Mouse (Mus musculus) liver, embryonic 12.5 days (tissue): ENCODE data around the gene Gm17304. TPM values are rescaled to one million over a fixed set of nuclear protein-coding genes. Genes with fewer than 3 reads are reported as not detected.

Experiments
- ATAC-seq: fragments of 200-750 bp; cut with Nextera tagmentation; 2 replicates; pipeline ENCODE4 v1.8.0; 2017; ENCODE audit warnings: moderate number of reproducible peaks, mild to moderate bottlenecking, moderate library complexity
- H3K27ac ChIP-seq: fragments of 300-500 bp; sonication (generic); 2 replicates; pipeline ENCODE4 v1.5.1; 2016; ENCODE audit warnings: mild to moderate bottlenecking
- H3K27me3 ChIP-seq: fragments of 300-500 bp; sonication (generic); replicated peaks from 2 replicates; pipeline ENCODE4 v1.6.1; 2016; ENCODE audit warnings: mild to moderate bottlenecking, moderate library complexity
- H3K36me3 ChIP-seq: fragments of 300-500 bp; sonication (generic); 2 replicates; pipeline ENCODE4 v1.6.1; 2016; ENCODE audit warnings: mild to moderate bottlenecking, moderate library complexity
- H3K4me1 ChIP-seq: fragments of 300-500 bp; sonication (generic); 2 replicates; pipeline ENCODE4 v1.6.1; 2016
- H3K4me2 ChIP-seq: fragments of 300-500 bp; sonication (generic); 2 replicates; pipeline ENCODE4 v1.6.1; 2016; ENCODE audit warnings: mild to moderate bottlenecking, moderate library complexity
- H3K4me3 ChIP-seq: fragments of 300-500 bp; sonication (generic); 2 replicates; pipeline ENCODE4 v1.5.1; 2016; ENCODE audit warnings: mild to moderate bottlenecking, moderate library complexity
- H3K9ac ChIP-seq: fragments of 300-500 bp; sonication (generic); 2 replicates; pipeline ENCODE4 v1.6.1; 2016; ENCODE audit warnings: mild to moderate bottlenecking, moderate library complexity
- H3K9me3 ChIP-seq: fragments of 300-500 bp; sonication (generic); replicated peaks from 2 replicates; pipeline ENCODE4 v1.6.1; 2016; ENCODE audit warnings: mild to moderate bottlenecking, moderate library complexity
- WGBS: fragments of 180-500 bp; shearing (Covaris S2); methylation state at CpG from one replicate; pipeline ENCODE4 v1.1.7; 2016; ENCODE audit not compliant: insufficient replicate concordance; 5-methylcytosine and 5-hydroxymethylcytosine counted together
- polyA plus RNA-seq: library from polyadenylated mRNA; unstranded; fragments of >200 nt; fragmentation: Nextera tagmentation; extraction: Ambion mirVana; gene quantifications from 2 replicates; pipeline ENCODE4 v1.2.1, GENCODE M21; 2016

The Gm17304 gene
- not detected in 2 replicates for polyA plus RNA-seq

GRCm38 (mm10) chr5:106608798-106609197 lies at the start of gene Gm17304:
TSS of gene Gm17304 (plus strand) at chr5:106609098.
- Histone ChIP-seq H3K27ac (no peak within 1 kb of the TSS), H3K36me3 (peaks cover 38% of the 10 kb centered on the region), H3K4me2 (no peak within 1 kb of the TSS), H3K4me1 (no peaks in the 10 kb centered on the region), H3K9me3 (no peaks in the 10 kb centered on the region), H3K27me3 (no peaks in the 10 kb centered on the region), H3K4me3 (no peak within 1 kb of the TSS), H3K9ac (no peak within 1 kb of the TSS)
- 79% methylated on average over 4 of the region's 4 CpGs for WGBS
- ATAC-seq = no peak

GRCm38 (mm10) chr5:106560631-106561498 lies 48.0 kb upstream of the Gm17304 start:
- H3K4me2 ChIP-seq = peak overlapping the region; percentile 48
- WGBS = 7% methylated on average over 40 of the region's 40 CpGs
- peaks cover 5% of the 10 kb centered on the region; the same call in 1 of the 2 replicates for H3K4me1 ChIP-seq

GRCm38 (mm10) chr5:106561499-106561822 lies 47.4 kb upstream of the Gm17304 start:
- H3K4me2 ChIP-seq = peak overlapping the region; percentile 48
- no peak overlapping the region for H3K27ac ChIP-seq
- no peaks in the 10 kb centered on the region for H3K36me3 ChIP-seq
- 0 out of 2 replicates have a peak overlapping the region, but pooled peaks have one; percentile 20 for H3K4me3 ChIP-seq
- no peak overlapping the region for H3K9ac ChIP-seq
- H3K27me3 ChIP-seq = peaks cover 99% of the 10 kb centered on the region
- 17% methylated on average over 8 of the region's 8 CpGs for WGBS
- H3K4me1 ChIP-seq = peaks cover 5% of the 10 kb centered on the region; the same call in 1 of the 2 replicates
- no peak for ATAC-seq
- H3K9me3 ChIP-seq = no peaks in the 10 kb centered on the region

More at GRCm38 (mm10) chr5:106560631-106561498, 48.0 kb upstream of the Gm17304 start:
- no peaks in the 10 kb centered on the region for H3K9me3 ChIP-seq
- H3K9ac ChIP-seq = no peak overlapping the region
- no peak overlapping the region for H3K27ac ChIP-seq
- no peak for ATAC-seq
- 0 out of 2 replicates have a peak overlapping the region, but pooled peaks have one; percentile 20 for H3K4me3 ChIP-seq
- H3K36me3 ChIP-seq = no peaks in the 10 kb centered on the region
- H3K27me3 ChIP-seq = peaks cover 95% of the 10 kb centered on the region

- no peak for ATAC-seq
- Histone ChIP-seq H3K9ac (no peak overlapping the region), H3K4me2 (no peak overlapping the region), H3K4me3 (no peak overlapping the region), H3K9me3 (no peaks in the 10 kb centered on the region), H3K27me3 (peaks cover 78% of the 10 kb centered on the region), H3K36me3 (no peaks in the 10 kb centered on the region), H3K4me1 (peaks cover 5% of the 10 kb centered on the region; the same call in 1 of the 2 replicates), H3K27ac (no peak overlapping the region)
- WGBS = 41% methylated on average over 6 of the region's 6 CpGs
These were observed 42.9 kb upstream of the Gm17304 start for GRCm38 (mm10) chr5:106566025-106566424.

- peak overlapping the region; percentile 64 for H3K4me3 ChIP-seq
- 6% methylated on average over 55 of the region's 55 CpGs for WGBS
- H3K27ac ChIP-seq = no peak overlapping the region
- H3K27me3 ChIP-seq = peaks cover 46% of the 10 kb centered on the region
- H3K36me3 ChIP-seq = no peaks in the 10 kb centered on the region
- peak overlapping the region; percentile 63 for H3K9ac ChIP-seq
- no peaks in the 10 kb centered on the region; the same call in 1 of the 2 replicates for H3K9me3 ChIP-seq
- peaks cover 12% of the 10 kb centered on the region for H3K4me1 ChIP-seq
- ATAC-seq = no peak; the same call in 1 of the 2 replicates
- peak overlapping the region; percentile 99 for H3K4me2 ChIP-seq
These were observed 34.9 kb upstream of the Gm17304 start for GRCm38 (mm10) chr5:106573742-106574559.

GRCm38 (mm10) chr5:106574560-106574946 lies 34.3 kb upstream of the Gm17304 start:
- ATAC-seq = peak; percentile 87
- H3K9ac ChIP-seq = peak overlapping the region; percentile 63
- H3K27me3 ChIP-seq = peaks cover 42% of the 10 kb centered on the region
- peaks cover 12% of the 10 kb centered on the region for H3K4me1 ChIP-seq
- H3K9me3 ChIP-seq = no peaks in the 10 kb centered on the region; the same call in 1 of the 2 replicates
- H3K4me2 ChIP-seq = peak overlapping the region; percentile 99
- WGBS = under 1% methylated on average over 44 of the region's 45 CpGs
- peak overlapping the region; percentile 64 for H3K4me3 ChIP-seq
- H3K36me3 ChIP-seq = no peaks in the 10 kb centered on the region
- no peak overlapping the region for H3K27ac ChIP-seq

- H3K36me3 ChIP-seq = no peaks in the 10 kb centered on the region
- ATAC-seq = 0 out of 2 replicates have a peak, but pooled peaks have one; percentile 16
- no peak overlapping the region for H3K9ac ChIP-seq
- 28% methylated on average over 4 of the region's 4 CpGs for WGBS
- H3K27me3 ChIP-seq = peaks cover 37% of the 10 kb centered on the region
- no peak overlapping the region for H3K27ac ChIP-seq
- H3K9me3 ChIP-seq = no peaks in the 10 kb centered on the region; the same call in 1 of the 2 replicates
- H3K4me1 ChIP-seq = peaks cover 12% of the 10 kb centered on the region
- H3K4me2 ChIP-seq = peak overlapping the region; percentile 99
- H3K4me3 ChIP-seq = no peak overlapping the region
These were observed 33.8 kb upstream of the Gm17304 start for GRCm38 (mm10) chr5:106575098-106575497.

- ATAC-seq = no peak
- H3K27ac ChIP-seq = no peak overlapping the region
- H3K9me3 ChIP-seq = no peaks in the 10 kb centered on the region
- H3K4me3 ChIP-seq = no peak overlapping the region
- H3K36me3 ChIP-seq = no peaks in the 10 kb centered on the region
- WGBS = 73% methylated on average over 9 of the region's 9 CpGs
- peaks cover 12% of the 10 kb centered on the region for H3K4me1 ChIP-seq
- H3K9ac ChIP-seq = no peak overlapping the region
- H3K27me3 ChIP-seq = peaks cover 40% of the 10 kb centered on the region
- H3K4me2 ChIP-seq = no peak overlapping the region
These were observed 31.5 kb upstream of the Gm17304 start for GRCm38 (mm10) chr5:106577237-106577888.

GRCm38 (mm10) chr5:106580943-106581342 lies 28.0 kb upstream of the Gm17304 start:
- Histone ChIP-seq H3K27me3 (peaks cover 8% of the 10 kb centered on the region), H3K4me3 (no peak overlapping the region), H3K4me2 (no peak overlapping the region), H3K9me3 (no peaks in the 10 kb centered on the region), H3K4me1 (no peaks in the 10 kb centered on the region), H3K36me3 (no peaks in the 10 kb centered on the region), H3K27ac (no peak overlapping the region), H3K9ac (no peak overlapping the region)
- ATAC-seq = no peak
- WGBS = 73% methylated on average over 7 of the region's 7 CpGs

- Histone ChIP-seq H3K9ac (no peak overlapping the region), H3K27me3 (no peaks in the 10 kb centered on the region), H3K36me3 (peaks cover 10% of the 10 kb centered on the region), H3K27ac (no peak overlapping the region), H3K4me2 (no peak overlapping the region), H3K9me3 (no peaks in the 10 kb centered on the region), H3K4me3 (no peak overlapping the region), H3K4me1 (no peaks in the 10 kb centered on the region)
- WGBS = 78% methylated on average over 9 of the region's 9 CpGs
- ATAC-seq = no peak
These were observed 19.9 kb upstream of the Gm17304 start for GRCm38 (mm10) chr5:106589006-106589405.

GRCm38 (mm10) chr5:106589670-106590069 lies 19.2 kb upstream of the Gm17304 start:
- Histone ChIP-seq H3K9me3 (no peaks in the 10 kb centered on the region), H3K27me3 (no peaks in the 10 kb centered on the region), H3K4me2 (no peak overlapping the region), H3K4me3 (no peak overlapping the region), H3K9ac (no peak overlapping the region), H3K4me1 (no peaks in the 10 kb centered on the region), H3K36me3 (peaks cover 10% of the 10 kb centered on the region), H3K27ac (no peak overlapping the region)
- 84% methylated on average over 11 of the region's 11 CpGs for WGBS
- no peak for ATAC-seq
